Mouse (Mus musculus) CH12.LX (cell line): ENCODE results near the gene Vdr.

Experiments used
- CTCF ChIP-seq, 2 experiments: IDR thresholded peaks in 1 of 2; conservative IDR thresholded peaks in 1 of 2; 2 replicates each; pipeline ENCODE4 v1.5.1; 2011 to 2012; ENCODE audit warnings: low read depth in 2 of 2, low read length in 2 of 2, improper control_type of control experiment in 1 of 2, inconsistent platforms in 1 of 2, mild to moderate bottlenecking in 1 of 2, moderate library complexity in 1 of 2
- JUN ChIP-seq: IDR thresholded peaks from 2 replicates; pipeline ENCODE4 v1.6.1; 2011; ENCODE audit warnings: low read depth, mild to moderate bottlenecking, low read length, improper control_type of control experiment, moderate library complexity; ENCODE audit not compliant: insufficient read depth
- MAZ ChIP-seq: IDR thresholded peaks from 2 replicates; pipeline ENCODE4 v1.6.1; 2012; ENCODE audit warnings: low read depth, mild to moderate bottlenecking, inconsistent platforms, low read length, improper control_type of control experiment, moderate library complexity
- POLR2A ChIP-seq: IDR thresholded peaks from 2 replicates; pipeline ENCODE4 v1.6.1; 2011; ENCODE audit warnings: low read depth, mild to moderate bottlenecking, improper control_type of control experiment, low read length
- USF1 ChIP-seq: IDR thresholded peaks from 2 replicates; pipeline ENCODE4 v1.6.1; 2014; ENCODE audit warnings: low read depth, mild to moderate bottlenecking, inconsistent platforms, low read length, improper control_type of control experiment

- no peak for TF ChIP-seq POLR2A
- no peak for TF ChIP-seq CTCF (conservative IDR thresholded peaks at IDR 0.05 in 1 of 2, IDR thresholded peaks at IDR 0.05 in 1 of 2; ENCODE audit: low read depth in 2 of 2, low read length in 2 of 2)
- TF ChIP-seq JUN = no peak
- TF ChIP-seq MAZ = no peak
- TF ChIP-seq USF1 = no peak
These were observed 71.0 kb downstream of the Vdr start for GRCm38 (mm10) chr15:97839473-97839872.
